Mouse (Mus musculus) erythroblast, embryonic 14.5 days (primary cell): ENCODE data around the gene Raver1.

Source experiments
- GATA1 ChIP-seq: IDR thresholded peaks from 2 replicates; pipeline ENCODE4 v1.6.1; 2012; ENCODE audit warnings: low read length, inconsistent platforms, mixed read lengths
- TAL1 ChIP-seq: IDR thresholded peaks from 3 replicates; pipeline ENCODE4 v1.6.1; 2012; ENCODE audit warnings: low read length, inconsistent platforms, mixed read lengths

GRCm38 (mm10) chr9:21114190-21114589, 22.4 kb upstream of the Raver1 start:
- TF ChIP-seq TAL1 = no peak
- no peak for TF ChIP-seq GATA1
